Mouse (Mus musculus) MEL (cell line): ENCODE data around the gene Dop1b. TPM values are rescaled to one million over a fixed set of nuclear protein-coding genes. Genes with fewer than 3 reads are reported as not detected.

ENCODE experiments used
- DNase-seq: peaks from one replicate; pipeline ENCODE4 v3.0.0; 2011; ENCODE audit warnings: low read depth, low spot score
- H3K27ac ChIP-seq: 2 replicates; pipeline ENCODE4 v1.5.1; 2012; ENCODE audit warnings: low read depth, mild to moderate bottlenecking, control low read depth, low read length, moderate library complexity; ENCODE audit not compliant: control insufficient read depth
- H3K27me3 ChIP-seq, 2 experiments: fragments of 150-350 bp in 1 of 2; sonication (generic) in 1 of 2; 2 replicates each; pipeline ENCODE4 v1.6.1; 2012; ENCODE audit warnings: low read length in 2 of 2, mild to moderate bottlenecking in 2 of 2, improper control_type of control experiment in 1 of 2, moderate library complexity in 1 of 2; ENCODE audit not compliant: insufficient read depth in 2 of 2, control insufficient read depth in 1 of 2
- H3K36me3 ChIP-seq, 2 experiments: 2 replicates each; pipeline ENCODE4 v1.6.1; 2012 to 2014; ENCODE audit warnings: low read length in 2 of 2, improper control_type of control experiment in 1 of 2, inconsistent platforms in 1 of 2, mild to moderate bottlenecking in 1 of 2; ENCODE audit not compliant: insufficient read depth in 2 of 2, control insufficient read depth in 1 of 2
- H3K4me1 ChIP-seq, 2 experiments: fragments of 150-350 bp in 1 of 2; sonication (generic) in 1 of 2; 2 replicates each; pipeline ENCODE4 v1.6.1; 2012; ENCODE audit warnings: low read length in 2 of 2, improper control_type of control experiment in 1 of 2, mild to moderate bottlenecking in 1 of 2; ENCODE audit not compliant: insufficient read depth in 2 of 2, control insufficient read depth in 1 of 2
- H3K4me3 ChIP-seq, 2 experiments: fragments of 150-350 bp in 1 of 2; sonication (generic) in 1 of 2; 2 replicates each; pipeline ENCODE4 v1.5.1; 2012; ENCODE audit warnings: low read depth in 2 of 2, low read length in 2 of 2, mild to moderate bottlenecking in 2 of 2, moderate library complexity in 2 of 2, control low read depth in 1 of 2, improper control_type of control experiment in 1 of 2; ENCODE audit not compliant: control insufficient read depth in 1 of 2, insufficient read depth in 1 of 2
- H3K79me2 ChIP-seq: 2 replicates; pipeline ENCODE4 v1.6.1; 2012; ENCODE audit warnings: mild to moderate bottlenecking, low read length, moderate library complexity; ENCODE audit not compliant: control insufficient read depth, poor library complexity, insufficient read depth
- H3K9ac ChIP-seq: 2 replicates; pipeline ENCODE4 v1.6.1; 2012; ENCODE audit warnings: low read depth, mild to moderate bottlenecking, control low read depth, low read length, moderate library complexity; ENCODE audit not compliant: control insufficient read depth, poor library complexity, severe bottlenecking
- H3K9me3 ChIP-seq: fragments of 150-350 bp; sonication (generic); replicated peaks from 2 replicates; pipeline ENCODE4 v1.6.1; 2012; ENCODE audit warnings: mild to moderate bottlenecking, low read length, improper control_type of control experiment, moderate library complexity; ENCODE audit not compliant: insufficient read depth
- BHLHE40 ChIP-seq: IDR thresholded peaks from 2 replicates; pipeline ENCODE4 v1.6.1; 2012; ENCODE audit warnings: low read depth, mild to moderate bottlenecking, inconsistent platforms, low read length, improper control_type of control experiment, borderline replicate concordance
- CHD1 ChIP-seq: IDR thresholded peaks from 2 replicates; pipeline ENCODE4 v1.6.1; 2012; ENCODE audit warnings: low read depth, mild to moderate bottlenecking, inconsistent platforms, low read length, improper control_type of control experiment
- CHD2 ChIP-seq: IDR thresholded peaks from 2 replicates; pipeline ENCODE4 v1.6.1; 2011; ENCODE audit warnings: low read length, improper control_type of control experiment
- CTCF ChIP-seq, 3 experiments: IDR thresholded peaks in 2 of 3; conservative IDR thresholded peaks in 1 of 3; 2 replicates each; pipeline ENCODE4 v1.5.1; 2011 to 2012; ENCODE audit warnings: low read length in 3 of 3, low read depth in 2 of 3, mild to moderate bottlenecking in 2 of 3, improper control_type of control experiment in 1 of 3, inconsistent platforms in 1 of 3, mixed read lengths in 1 of 3, moderate library complexity in 1 of 3; ENCODE audit not compliant: control insufficient read depth in 1 of 3, insufficient read depth in 1 of 3, poor library complexity in 1 of 3, severe bottlenecking in 1 of 3
- E2F4 ChIP-seq: IDR thresholded peaks from 2 replicates; pipeline ENCODE4 v1.6.1; 2011; ENCODE audit warnings: low read depth, low read length, improper control_type of control experiment, borderline replicate concordance
- EP300 ChIP-seq, 2 experiments: IDR thresholded peaks; 2 replicates each; pipeline ENCODE4 v1.6.1; 2011; ENCODE audit warnings: improper control_type of control experiment in 2 of 2, low read length in 2 of 2, low read depth in 1 of 2, mild to moderate bottlenecking in 1 of 2
- ETS1 ChIP-seq: IDR thresholded peaks from 2 replicates; pipeline ENCODE4 v1.6.1; 2012; ENCODE audit warnings: low read depth, mild to moderate bottlenecking, inconsistent platforms, low read length, improper control_type of control experiment, moderate library complexity
- GATA1 ChIP-seq: IDR thresholded peaks from 2 replicates; pipeline ENCODE4 v1.6.1; 2011; ENCODE audit warnings: low read depth, low read length, improper control_type of control experiment
- HCFC1 ChIP-seq: IDR thresholded peaks from 2 replicates; pipeline ENCODE4 v1.6.1; 2012; ENCODE audit warnings: low read depth, mild to moderate bottlenecking, inconsistent platforms, low read length, improper control_type of control experiment, moderate library complexity
- KAT2A ChIP-seq: conservative IDR thresholded peaks from 2 replicates; pipeline ENCODE4 v1.6.1; 2012; ENCODE audit warnings: low read depth, low read length, improper control_type of control experiment, inconsistent platforms
- MAX ChIP-seq: IDR thresholded peaks from 2 replicates; pipeline ENCODE4 v1.6.1; 2011; ENCODE audit warnings: low read length, improper control_type of control experiment
- MAZ ChIP-seq: IDR thresholded peaks from 2 replicates; pipeline ENCODE4 v1.6.1; 2012; ENCODE audit warnings: low read depth, mild to moderate bottlenecking, inconsistent platforms, low read length, improper control_type of control experiment
- MXI1 ChIP-seq: IDR thresholded peaks from 2 replicates; pipeline ENCODE4 v1.6.1; 2011; ENCODE audit warnings: mild to moderate bottlenecking, low read depth, low read length, improper control_type of control experiment
- NRF1 ChIP-seq: IDR thresholded peaks from 2 replicates; pipeline ENCODE4 v1.6.1; 2014; ENCODE audit warnings: low read depth, mild to moderate bottlenecking, inconsistent platforms, low read length, improper control_type of control experiment, moderate library complexity; ENCODE audit not compliant: poor library complexity, insufficient read depth, severe bottlenecking
- POLR2A ChIP-seq, 2 experiments: IDR thresholded peaks; 2 replicates each; pipeline ENCODE4 v1.6.1; 2011 to 2012; ENCODE audit warnings: low read length in 2 of 2, mild to moderate bottlenecking in 2 of 2, control low read depth in 1 of 2, improper control_type of control experiment in 1 of 2, low read depth in 1 of 2, moderate library complexity in 1 of 2; ENCODE audit not compliant: control insufficient read depth in 1 of 2, insufficient read depth in 1 of 2, poor library complexity in 1 of 2
- POLR2AphosphoS2 ChIP-seq: IDR thresholded peaks from 2 replicates; pipeline ENCODE4 v1.6.1; 2011; ENCODE audit warnings: low read length, improper control_type of control experiment
- POLR2AphosphoS5 ChIP-seq: IDR thresholded peaks from 2 replicates; pipeline ENCODE4 v1.6.1; 2012; ENCODE audit warnings: low read depth, borderline replicate concordance, mild to moderate bottlenecking, inconsistent platforms, low read length, moderate library complexity, mixed read lengths
- RCOR1 ChIP-seq: IDR thresholded peaks from 2 replicates; pipeline ENCODE4 v1.6.1; 2012; ENCODE audit warnings: low read depth, mild to moderate bottlenecking, inconsistent platforms, low read length, improper control_type of control experiment
- SIN3A ChIP-seq: IDR thresholded peaks from 2 replicates; pipeline ENCODE4 v1.6.1; 2012; ENCODE audit warnings: low read length, improper control_type of control experiment, inconsistent platforms
- SMC3 ChIP-seq: IDR thresholded peaks from 2 replicates; pipeline ENCODE4 v1.6.1; 2011; ENCODE audit warnings: low read depth, low read length, improper control_type of control experiment
- TAL1 ChIP-seq: IDR thresholded peaks from 2 replicates; pipeline ENCODE4 v1.6.1; 2012; ENCODE audit warnings: mild to moderate bottlenecking, inconsistent platforms, low read length, moderate library complexity, mixed read lengths
- TBP ChIP-seq: IDR thresholded peaks from 2 replicates; pipeline ENCODE4 v1.8.0; 2011; ENCODE audit warnings: low read depth, low read length, improper control_type of control experiment
- TCF12 ChIP-seq: IDR thresholded peaks from 2 replicates; pipeline ENCODE4 v1.6.1; 2014; ENCODE audit warnings: low read depth, mild to moderate bottlenecking, inconsistent platforms, low read length, improper control_type of control experiment, moderate library complexity
- UBTF ChIP-seq: IDR thresholded peaks from 2 replicates; pipeline ENCODE4 v1.6.1; 2012; ENCODE audit warnings: low read depth, mild to moderate bottlenecking, inconsistent platforms, low read length, improper control_type of control experiment, moderate library complexity, borderline replicate concordance; ENCODE audit not compliant: insufficient read depth
- USF2 ChIP-seq, 2 experiments: IDR thresholded peaks; 2 replicates each; pipeline ENCODE4 v1.6.1; 2011 to 2012; ENCODE audit warnings: improper control_type of control experiment in 2 of 2, low read length in 2 of 2, borderline replicate concordance in 1 of 2, inconsistent platforms in 1 of 2, low read depth in 1 of 2, mild to moderate bottlenecking in 1 of 2; ENCODE audit not compliant: insufficient read depth in 1 of 2
- ZC3H11A ChIP-seq: IDR thresholded peaks from 2 replicates; pipeline ENCODE4 v1.6.1; 2012; ENCODE audit warnings: low read depth, mild to moderate bottlenecking, inconsistent platforms, low read length, improper control_type of control experiment
- ZMIZ1 ChIP-seq: IDR thresholded peaks from 2 replicates; pipeline ENCODE4 v1.6.1; 2012; ENCODE audit warnings: low read depth, mild to moderate bottlenecking, inconsistent platforms, low read length, improper control_type of control experiment, moderate library complexity
- ZNF384 ChIP-seq: IDR thresholded peaks from 2 replicates; pipeline ENCODE4 v1.6.1; 2012; ENCODE audit warnings: low read depth, mild to moderate bottlenecking, inconsistent platforms, low read length, improper control_type of control experiment
- polyA plus RNA-seq, 2 experiments: library from polyadenylated mRNA; stranded (reverse) in 1 of 2; unstranded in 1 of 2; fragments of >175 nt in 1 of 2; fragments of >200 nt in 1 of 2; gene quantifications; 2 replicates each; pipeline versions ENCODE4 v1.2.1 to v1.2.4; 2012; ENCODE audit warnings: low replicate concordance in 2 of 2, low read depth in 1 of 2; ENCODE audit not compliant: insufficient read length in 2 of 2, insufficient read depth in 1 of 2, missing spikeins in 1 of 2
- total RNA-seq: library from RNA; depleted of rRNA; stranded (reverse); fragments of 300-350 nt; gene quantifications from 2 replicates; pipeline ENCODE4 v1.2.3, GENCODE M21; 2012

Dop1b gene
- total and polyA plus RNA-seq, 3 experiments: 5.8 to 11.3 TPM; not detected in 1

DNA sequence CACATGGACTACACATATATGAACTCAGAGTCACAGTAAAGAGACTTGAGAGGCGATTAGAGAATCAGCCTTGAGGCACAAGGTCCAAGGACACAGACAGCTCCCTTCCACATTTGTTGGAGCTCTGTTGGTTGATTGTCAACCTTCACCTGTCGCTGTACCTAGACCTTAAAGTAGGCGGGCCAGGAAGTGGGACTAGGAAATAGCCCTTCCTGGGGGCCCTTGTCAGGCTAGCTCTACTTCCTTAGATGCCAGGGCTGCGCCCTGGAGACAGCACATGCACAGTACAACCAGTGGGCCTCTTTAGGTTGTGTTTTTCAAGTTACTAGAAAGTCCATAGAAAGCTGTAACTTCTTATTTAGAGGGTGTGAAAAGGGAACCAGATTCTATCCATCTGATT, 67.8 kb downstream of the Dop1b start:
- no peak overlapping the region for H3K27ac ChIP-seq
- DNase-seq: no peak
- peaks cover 0 to 12% of the 10 kb centered on the region in 2 experiments; a peak in 2 of 4 replicates for H3K36me3 ChIP-seq
- H3K27me3 ChIP-seq: no peaks in the 10 kb centered on the region
- no peaks in the 10 kb centered on the region for H3K79me2 ChIP-seq
- H3K9ac ChIP-seq: no peak overlapping the region
- peaks cover 19 to 44% of the 10 kb centered on the region in 2 experiments for H3K4me1 ChIP-seq
- no peak overlapping the region for H3K4me3 ChIP-seq
- H3K9me3 ChIP-seq: no peaks in the 10 kb centered on the region
- TF ChIP-seq EP300 (IDR thresholded peaks at IDR 0.05; ENCODE audit: low read depth in 1 of 2, low read length in 2 of 2) (no peak), MAX (no peak), POLR2AphosphoS5 (no peak), SIN3A (no peak), POLR2AphosphoS2 (no peak)

DNA sequence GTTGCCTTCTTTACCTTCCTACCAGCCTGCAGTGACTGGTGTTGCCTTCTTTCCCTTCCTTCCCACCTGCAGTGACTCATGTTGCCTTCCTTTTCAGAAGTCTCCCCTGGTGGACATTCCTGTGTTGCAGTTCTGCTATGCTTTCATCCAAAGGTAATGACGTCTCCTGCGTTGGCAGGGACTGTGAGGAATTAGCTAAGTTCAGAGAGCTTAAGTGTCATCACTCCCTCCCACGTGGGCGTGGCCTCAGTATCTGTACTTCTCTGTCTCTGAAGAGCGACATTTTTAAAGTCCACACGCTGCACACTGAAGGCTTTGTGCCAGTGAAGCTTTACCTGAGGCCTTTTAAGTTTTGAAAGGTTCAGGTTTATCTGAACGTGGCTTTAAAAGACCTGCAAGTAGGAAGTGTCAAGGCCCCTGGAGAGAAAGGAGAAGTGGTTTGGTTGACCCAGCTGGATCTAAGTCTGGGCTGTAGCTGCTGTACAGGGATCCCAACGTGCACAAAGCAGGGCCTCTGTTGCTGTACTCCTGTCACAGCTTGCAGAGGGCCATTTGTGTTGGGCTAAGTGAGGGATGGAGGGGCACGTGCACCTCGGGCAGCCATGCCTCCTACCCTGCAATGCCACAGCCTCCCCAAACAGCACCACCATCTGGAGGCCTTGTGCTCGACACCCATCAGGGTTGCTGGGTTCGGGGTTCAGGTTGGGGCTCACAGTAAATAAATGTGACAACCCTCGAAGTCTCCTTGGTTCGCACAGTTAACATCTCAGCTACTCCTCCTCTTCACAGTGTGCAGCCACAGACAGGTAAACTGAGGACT, 69.2 kb downstream of the Dop1b start:
- peaks cover 10 to 35% of the 10 kb centered on the region in 2 experiments for H3K4me1 ChIP-seq
- no peaks in the 10 kb centered on the region for H3K79me2 ChIP-seq
- H3K36me3 ChIP-seq: peaks cover 0 to 4% of the 10 kb centered on the region in 2 experiments; a peak in 2 of 4 replicates
- peak overlapping the region; percentile 31; the same call in 1 of the 2 replicates for H3K9ac ChIP-seq
- peak; percentile 89 for DNase-seq
- no peaks in the 10 kb centered on the region for H3K27me3 ChIP-seq
- peak overlapping the region; percentile 13 to 15; a peak in 2 of 4 replicates for H3K4me3 ChIP-seq
- peak overlapping the region; percentile 13 for H3K27ac ChIP-seq
- H3K9me3 ChIP-seq: no peaks in the 10 kb centered on the region
- TF ChIP-seq ZC3H11A (no peak), SMC3 (peak; percentile 33; the same call in 1 of the 2 replicates), ETS1 (0 out of 2 replicates have a peak, but pooled peaks have one; percentile 38), KAT2A (no peak), HCFC1 (no peak), MAZ (no peak), MXI1 (peak; percentile 74), ZNF384 (no peak), POLR2AphosphoS2 (no peak), NRF1 (no peak), TAL1 (no peak), CTCF (IDR thresholded peaks at IDR 0.05 in 2 of 3, conservative IDR thresholded peaks at IDR 0.05 in 1 of 3; ENCODE audit: control insufficient read depth in 1 of 3, insufficient read depth in 1 of 3, low read depth in 2 of 3, low read length in 3 of 3, poor library complexity in 1 of 3, severe bottlenecking in 1 of 3) (peak; percentile 54 to 63 (median 55)), CHD2 (no peak), MAX (no peak; the same call in 1 of the 2 replicates), E2F4 (no peak), POLR2A (IDR thresholded peaks at IDR 0.05; ENCODE audit: control insufficient read depth in 1 of 2, insufficient read depth in 1 of 2, low read depth in 1 of 2, low read length in 2 of 2, poor library complexity in 1 of 2) (peak in 1 of 2 experiments; percentile 33; a peak in 1 of 4 replicates), POLR2AphosphoS5 (no peak), ZMIZ1 (no peak), BHLHE40 (peak; percentile 60; the same call in 1 of the 2 replicates), TBP (no peak; the same call in 1 of the 2 replicates), USF2 (IDR thresholded peaks at IDR 0.05; ENCODE audit: borderline replicate concordance in 1 of 2, insufficient read depth in 1 of 2, low read depth in 1 of 2, low read length in 2 of 2) (no peak), GATA1 (0 out of 2 replicates have a peak, but pooled peaks have one; percentile 7), CHD1 (no peak), RCOR1 (no peak), EP300 (IDR thresholded peaks at IDR 0.05; ENCODE audit: low read depth in 1 of 2, low read length in 2 of 2) (0 out of 4 replicates have a peak, but pooled peaks of 1 of the 2 experiments have one; percentile 29), UBTF (peak; percentile 63; the same call in 1 of the 2 replicates), TCF12 (no peak)
